Mouse (Mus musculus) cerebral cortex, adult 2 months (tissue): ENCODE data around the gene Gpc5.

ENCODE experiments used
- WGBS: fragments of 180-500 bp; shearing (Covaris S2); methylation state at CpG from one replicate; pipeline ENCODE4 v1.1.7; 2018; 5-methylcytosine and 5-hydroxymethylcytosine counted together

The Gpc5 gene

DNA sequence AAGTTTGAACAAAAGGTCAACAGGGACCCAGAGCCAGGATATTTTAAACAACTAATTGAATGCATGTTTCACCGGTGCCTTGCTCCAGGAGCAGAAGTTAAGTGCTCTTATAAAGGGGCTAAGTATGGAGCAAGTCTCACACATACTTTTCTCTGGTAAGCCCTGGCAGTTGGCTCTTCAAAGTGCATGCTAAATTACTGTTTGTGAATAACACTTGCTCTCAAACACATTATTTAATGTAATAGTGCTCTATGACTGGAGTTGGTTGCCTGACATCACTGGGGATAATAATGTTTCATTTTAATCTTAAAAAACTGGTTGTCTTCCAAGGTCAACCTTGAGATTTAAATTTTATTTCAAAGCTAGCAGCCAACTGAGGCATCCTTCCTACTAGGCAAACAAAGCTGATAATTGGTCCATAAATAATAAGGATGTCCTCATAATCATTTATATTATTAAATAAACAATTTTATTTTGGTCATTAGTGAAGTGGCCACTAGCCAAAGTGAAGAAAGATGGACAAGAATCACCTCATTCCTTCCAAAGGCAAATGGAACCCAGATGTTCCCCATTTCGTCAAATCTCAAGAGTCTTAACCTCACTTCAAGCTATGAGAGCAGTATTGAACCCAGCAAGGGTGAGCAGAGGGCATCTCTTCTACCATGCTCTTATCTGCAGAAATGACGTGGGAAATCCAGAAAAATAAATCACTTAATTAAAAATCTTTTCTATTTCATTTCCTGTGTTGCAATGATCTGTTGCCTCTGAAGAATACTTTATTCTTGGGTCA lies 488.6 kb downstream of the Gpc5 start:
- 87% methylated on average over 3 of the region's 3 CpGs for WGBS

DNA sequence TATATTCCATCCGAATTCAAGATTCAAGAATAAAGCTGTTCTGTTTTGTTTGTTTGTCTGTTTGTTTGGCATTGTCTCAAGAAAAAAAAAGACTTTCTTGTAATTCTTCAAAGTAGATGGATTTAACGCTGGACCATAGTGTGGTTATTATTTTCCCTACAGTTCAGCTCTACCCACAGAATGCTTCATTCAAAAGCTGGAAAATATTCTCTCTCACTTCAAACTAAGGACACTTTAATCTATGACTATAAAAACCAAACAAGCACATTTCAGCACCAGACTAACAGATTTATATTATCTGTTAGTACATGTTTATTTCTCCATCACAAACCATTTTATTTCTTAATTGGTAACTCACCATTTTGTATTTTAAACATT lies 489.2 kb downstream of the Gpc5 start:
- 63% methylated on average over 2 of the region's 2 CpGs for WGBS

DNA sequence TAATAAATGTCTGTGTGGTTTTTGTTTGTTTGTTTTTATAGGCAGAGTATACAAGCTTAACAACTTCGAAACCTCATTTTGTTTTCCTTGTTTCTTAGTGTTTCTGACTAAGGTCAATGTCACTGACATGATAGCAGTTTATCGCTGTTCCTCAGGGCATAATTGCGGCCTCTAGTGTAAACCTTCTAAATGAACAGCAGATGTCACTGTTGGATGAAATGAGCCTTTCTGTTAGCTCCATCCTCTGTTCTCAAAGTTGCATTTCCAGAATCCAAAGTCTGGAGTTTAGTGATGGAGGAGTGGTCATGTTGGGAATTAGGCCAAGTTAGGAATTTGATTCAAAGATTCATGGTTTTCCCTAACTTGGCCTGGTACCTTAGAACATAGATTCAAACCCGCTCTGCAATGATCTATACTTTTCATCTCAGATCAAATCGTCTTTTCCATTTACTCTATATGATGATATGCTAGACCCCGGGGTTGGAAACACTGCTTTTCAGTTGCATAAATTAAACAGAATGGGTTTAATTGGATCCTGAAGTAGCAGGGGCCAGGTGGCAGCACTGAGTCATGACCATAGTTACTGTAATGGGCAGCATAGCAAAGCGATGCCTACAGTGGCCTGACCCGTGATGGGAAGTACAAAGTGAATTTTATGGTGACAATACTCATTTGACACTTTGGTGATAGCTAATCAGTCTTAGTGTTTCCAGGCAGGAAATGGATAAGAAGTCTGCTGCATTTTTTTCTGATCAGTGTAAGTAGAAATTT lies 508.4 kb downstream of the Gpc5 start:
- WGBS, result 63% methylated on average over 8 of the region's 8 CpGs

- 88% methylated on average over 4 of the region's 4 CpGs for WGBS
Observed at GRCm38 (mm10) chr14:115614154-115614553, 522.1 kb downstream of the Gpc5 start.

GRCm38 (mm10) chr14:115616305-115616704 lies 524.3 kb downstream of the Gpc5 start:
- WGBS, result 47% methylated on average over 2 of the region's 2 CpGs

GRCm38 (mm10) chr14:115616846-115617245 lies 524.8 kb downstream of the Gpc5 start:
- 49% methylated on average over 7 of the region's 7 CpGs for WGBS

GRCm38 (mm10) chr14:115631160-115631898 lies 539.3 kb downstream of the Gpc5 start:
- 82% methylated on average over 7 of the region's 7 CpGs for WGBS

GRCm38 (mm10) chr14:115633311-115633710 lies 541.3 kb downstream of the Gpc5 start:
- WGBS, result 41% methylated on average over 1 of the region's 1 CpGs

- 90% methylated on average over 2 of the region's 2 CpGs for WGBS
Observed at GRCm38 (mm10) chr14:115679875-115680274, 587.9 kb downstream of the Gpc5 start.

- 94% methylated on average over 1 of the region's 1 CpGs for WGBS
Observed at GRCm38 (mm10) chr14:115746013-115746412, 654.0 kb downstream of the Gpc5 start.

GRCm38 (mm10) chr14:115760241-115760640 lies 668.2 kb downstream of the Gpc5 start:
- WGBS, result 46% methylated on average over 5 of the region's 5 CpGs

DNA sequence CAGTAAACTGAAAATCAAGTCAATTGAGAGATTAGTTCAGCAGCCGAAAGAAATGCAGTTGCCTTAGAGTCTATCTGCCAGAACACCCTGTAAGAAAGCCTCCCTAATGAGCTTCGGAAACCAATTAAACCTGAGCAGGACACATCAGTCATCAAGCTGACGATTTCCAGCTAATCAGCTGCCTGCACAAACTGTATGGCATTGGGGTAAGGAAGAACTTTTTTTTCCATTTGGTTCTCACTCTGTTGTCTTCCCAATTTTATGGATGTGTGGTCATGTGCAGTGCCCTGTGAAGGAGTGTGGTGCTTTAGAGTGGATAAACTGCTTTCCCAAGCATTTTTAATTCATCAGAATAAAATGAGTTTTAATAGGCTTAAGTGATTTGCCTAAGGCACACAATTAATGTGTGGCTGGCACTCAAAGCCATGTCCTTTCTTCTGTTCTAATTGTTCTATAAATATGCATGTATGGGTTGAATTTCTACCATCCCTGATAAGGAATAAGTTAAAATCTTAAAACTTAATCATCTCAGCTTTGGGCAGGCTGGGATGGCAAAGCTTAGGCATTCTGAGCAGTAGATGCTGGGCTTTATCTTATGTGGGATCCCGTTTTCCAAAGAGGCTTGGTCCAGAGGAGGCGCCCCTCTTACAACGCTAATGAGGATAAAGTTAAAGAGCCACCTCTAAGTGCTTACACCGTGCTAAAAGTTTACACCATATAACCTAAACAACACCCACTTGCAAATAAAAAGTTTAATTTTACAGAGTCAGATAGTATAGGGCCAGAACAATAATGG lies 687.6 kb downstream of the Gpc5 start:
- WGBS, result 61% methylated on average over 7 of the region's 7 CpGs

- 51% methylated on average over 2 of the region's 2 CpGs for WGBS
Observed at GRCm38 (mm10) chr14:115804751-115805150, 712.7 kb downstream of the Gpc5 start.

DNA sequence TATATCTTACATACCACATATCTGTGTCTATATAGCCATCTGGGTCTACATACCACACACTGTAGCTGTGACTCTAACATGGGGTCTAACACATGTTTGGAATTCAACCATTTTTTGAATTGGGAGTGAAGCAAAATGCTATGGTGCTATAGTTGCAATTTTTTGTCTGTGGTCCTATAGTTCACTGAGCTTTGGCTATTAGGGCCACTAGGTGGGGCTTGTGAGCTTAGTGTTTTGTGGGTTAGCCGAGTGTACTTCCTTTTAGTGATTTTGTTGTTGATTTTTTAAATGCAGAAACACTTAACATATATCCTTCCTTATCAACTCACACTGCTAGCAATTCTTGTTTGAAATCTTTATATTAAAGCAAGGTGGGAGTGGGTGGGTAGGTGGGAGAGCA lies 727.0 kb downstream of the Gpc5 start:
- 13% methylated on average over 1 of the region's 1 CpGs for WGBS

- 55% methylated on average over 7 of the region's 7 CpGs for WGBS
Observed at GRCm38 (mm10) chr14:115821657-115822056, 729.6 kb downstream of the Gpc5 start.

GRCm38 (mm10) chr14:115830485-115830884 lies 738.5 kb downstream of the Gpc5 start:
- 65% methylated on average over 5 of the region's 5 CpGs for WGBS

DNA sequence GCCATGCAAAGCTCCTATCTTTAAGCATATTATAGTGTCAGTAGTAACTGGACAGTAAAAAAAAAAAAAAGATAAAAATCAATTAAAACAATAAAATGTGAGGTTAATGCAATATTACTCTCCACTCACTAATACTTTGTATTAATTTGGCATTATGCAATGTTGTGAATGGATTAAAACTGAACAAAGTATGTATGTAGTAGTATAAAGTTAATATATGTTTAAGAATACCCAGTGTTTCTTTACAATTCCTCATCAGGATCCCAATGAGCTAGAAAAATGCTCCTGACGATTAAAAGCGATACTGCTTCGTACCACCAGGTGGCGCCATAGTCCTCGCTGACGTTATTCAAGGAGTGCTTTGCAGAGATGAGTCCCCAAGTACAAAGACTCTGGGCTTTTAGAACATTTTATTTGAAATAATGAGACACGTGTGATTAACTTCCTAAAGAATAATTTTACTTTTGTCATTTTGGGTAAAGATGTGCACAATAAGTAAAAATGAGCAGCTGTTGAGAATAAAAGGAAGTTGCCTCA lies 739.3 kb downstream of the Gpc5 start:
- 0% methylated on average over 7 of the region's 7 CpGs for WGBS

DNA sequence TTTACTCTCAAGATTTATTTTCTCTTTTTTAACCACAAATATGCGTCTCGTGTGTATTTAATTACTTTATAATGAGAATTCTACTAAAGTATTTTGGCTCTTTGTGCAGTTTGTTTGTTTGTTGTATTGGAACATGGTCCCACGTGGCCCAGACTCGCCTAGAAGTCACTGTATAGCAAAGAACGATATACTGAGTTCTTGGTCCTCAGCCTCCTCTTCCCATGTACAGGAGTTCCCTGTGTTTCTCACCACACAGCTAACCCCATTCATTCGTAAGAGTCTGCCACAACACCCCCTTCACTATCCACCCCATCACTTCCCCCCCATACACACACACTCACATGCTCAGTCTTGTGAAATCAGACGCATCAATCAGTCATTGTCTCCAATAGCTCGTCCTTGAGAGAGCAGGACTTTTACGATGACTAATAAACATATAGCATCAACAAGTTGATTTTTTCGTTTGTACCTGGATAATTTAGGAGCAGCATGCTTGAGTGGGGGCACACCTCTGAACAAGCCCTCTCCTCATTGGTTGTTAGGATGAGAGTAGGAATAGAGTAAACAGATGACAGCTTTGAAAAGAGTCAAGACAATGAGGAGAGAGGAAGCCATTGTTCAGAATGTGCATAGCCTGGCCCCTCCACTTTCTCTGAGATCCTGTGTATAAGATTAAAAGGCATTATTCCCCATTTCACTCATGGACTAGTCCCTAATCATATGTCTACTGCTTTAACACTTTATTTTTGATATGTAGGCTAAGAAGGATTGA lies 740.0 kb downstream of the Gpc5 start:
- 65% methylated on average over 10 of the region's 10 CpGs for WGBS

DNA sequence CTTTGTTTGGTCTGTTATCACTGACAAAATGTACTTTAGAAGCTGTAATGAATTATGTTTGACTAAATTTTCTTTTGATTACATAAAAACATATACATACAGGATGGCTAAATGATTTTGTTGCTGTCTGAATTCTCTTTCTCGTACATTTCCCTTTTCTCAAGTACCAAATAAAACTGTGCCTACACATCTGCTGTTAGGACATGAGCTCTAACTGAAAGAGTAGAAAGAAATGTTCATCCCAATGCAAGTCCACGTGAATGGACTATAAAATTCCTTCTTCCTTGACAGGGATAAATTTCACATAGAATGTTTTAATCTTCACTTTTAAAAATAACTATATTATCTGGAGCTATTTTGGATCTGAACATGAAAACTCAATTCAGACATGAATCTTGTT lies 751.8 kb downstream of the Gpc5 start:
- WGBS, result 46% methylated on average over 2 of the region's 2 CpGs

DNA sequence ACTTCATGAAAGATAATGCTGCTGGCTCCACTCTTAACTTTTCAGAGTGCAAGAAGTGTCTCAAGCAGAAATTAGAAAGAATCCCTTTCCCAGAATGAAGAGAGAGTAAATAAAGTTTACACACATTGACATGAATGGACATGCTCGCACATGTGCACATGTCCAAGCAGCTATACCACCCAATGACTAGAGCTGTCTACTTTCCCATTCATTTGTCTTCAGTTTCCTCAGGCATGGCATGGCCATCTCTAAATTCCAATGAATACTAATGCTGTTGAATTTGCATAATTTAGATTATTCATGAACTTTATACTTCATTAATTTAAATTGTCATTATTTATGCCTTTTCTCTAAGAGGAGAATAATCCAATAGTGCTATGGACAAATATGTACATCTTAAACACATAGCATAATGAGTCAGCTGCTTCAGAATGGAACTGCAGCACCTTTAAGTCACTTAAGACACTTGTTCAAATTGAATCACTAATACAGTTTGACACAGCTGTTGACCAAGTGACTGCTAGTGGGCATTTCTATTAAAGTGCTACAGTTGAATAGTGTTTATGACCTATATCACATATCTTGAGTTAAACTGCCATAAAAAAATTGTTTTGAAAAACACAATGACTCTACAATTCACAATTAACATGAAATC lies 752.9 kb downstream of the Gpc5 start:
- WGBS, result 98% methylated on average over 1 of the region's 1 CpGs
